Mouse (Mus musculus) lung, postnatal 0 days (tissue): ENCODE results near the gene Oxa1l.

Experiments used
- CTCF ChIP-seq: IDR thresholded peaks from 2 replicates; pipeline ENCODE4 v1.5.1; 2016; ENCODE audit warnings: antibody characterized with exemption, mild to moderate bottlenecking
- EP300 ChIP-seq: IDR thresholded peaks from 2 replicates; pipeline ENCODE4 v1.6.1; 2016; ENCODE audit warnings: antibody characterized with exemption, mild to moderate bottlenecking, control low read depth

DNA sequence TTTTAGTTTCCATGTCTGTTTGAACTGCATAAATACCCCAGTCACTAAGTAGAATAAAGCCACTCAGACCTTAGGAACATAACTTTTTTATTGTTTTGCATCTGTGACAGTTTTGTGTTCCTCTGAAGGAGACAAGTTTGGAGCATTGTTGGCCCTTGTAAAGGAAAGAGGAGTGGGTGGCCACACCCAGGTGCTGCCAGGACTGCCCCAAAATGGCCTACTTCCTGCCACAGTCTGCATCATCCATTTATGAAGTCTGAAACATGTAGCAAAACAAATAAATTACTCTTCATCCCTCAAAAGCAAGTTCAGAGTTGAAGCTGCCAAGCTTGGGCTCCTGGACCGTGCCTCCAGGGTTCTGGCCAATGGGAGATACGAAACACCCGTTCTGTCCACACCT, 8.7 kb downstream of the Oxa1l start:
- TF ChIP-seq CTCF (no peak), EP300 (no peak)
